Mouse (Mus musculus): ENCODE data around the gene Stra6.

Gene Stra6

DNA sequence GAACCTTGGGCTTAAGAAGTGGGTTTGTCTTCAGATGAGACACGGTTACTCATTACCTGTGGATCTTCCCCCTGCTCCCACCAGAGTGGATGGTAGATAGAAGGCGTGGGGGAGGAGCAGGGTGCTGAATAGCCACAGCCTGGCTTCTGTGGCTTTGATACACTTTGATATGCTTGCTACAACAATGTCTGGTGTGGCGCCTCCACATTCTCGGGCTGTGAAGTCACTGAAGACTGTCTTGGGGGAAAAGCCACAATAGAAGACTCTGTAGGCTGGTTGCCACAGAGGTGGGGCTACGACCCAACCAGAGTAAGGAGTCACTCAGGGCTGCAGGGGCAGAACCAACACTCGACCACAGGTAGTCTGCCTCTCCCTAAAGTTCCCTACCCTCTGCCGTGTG lies 68.1 kb downstream of the Stra6 start:
- no peak for DNase-seq (ENCODE audit: extremely low spot score, low spot score)

DNA sequence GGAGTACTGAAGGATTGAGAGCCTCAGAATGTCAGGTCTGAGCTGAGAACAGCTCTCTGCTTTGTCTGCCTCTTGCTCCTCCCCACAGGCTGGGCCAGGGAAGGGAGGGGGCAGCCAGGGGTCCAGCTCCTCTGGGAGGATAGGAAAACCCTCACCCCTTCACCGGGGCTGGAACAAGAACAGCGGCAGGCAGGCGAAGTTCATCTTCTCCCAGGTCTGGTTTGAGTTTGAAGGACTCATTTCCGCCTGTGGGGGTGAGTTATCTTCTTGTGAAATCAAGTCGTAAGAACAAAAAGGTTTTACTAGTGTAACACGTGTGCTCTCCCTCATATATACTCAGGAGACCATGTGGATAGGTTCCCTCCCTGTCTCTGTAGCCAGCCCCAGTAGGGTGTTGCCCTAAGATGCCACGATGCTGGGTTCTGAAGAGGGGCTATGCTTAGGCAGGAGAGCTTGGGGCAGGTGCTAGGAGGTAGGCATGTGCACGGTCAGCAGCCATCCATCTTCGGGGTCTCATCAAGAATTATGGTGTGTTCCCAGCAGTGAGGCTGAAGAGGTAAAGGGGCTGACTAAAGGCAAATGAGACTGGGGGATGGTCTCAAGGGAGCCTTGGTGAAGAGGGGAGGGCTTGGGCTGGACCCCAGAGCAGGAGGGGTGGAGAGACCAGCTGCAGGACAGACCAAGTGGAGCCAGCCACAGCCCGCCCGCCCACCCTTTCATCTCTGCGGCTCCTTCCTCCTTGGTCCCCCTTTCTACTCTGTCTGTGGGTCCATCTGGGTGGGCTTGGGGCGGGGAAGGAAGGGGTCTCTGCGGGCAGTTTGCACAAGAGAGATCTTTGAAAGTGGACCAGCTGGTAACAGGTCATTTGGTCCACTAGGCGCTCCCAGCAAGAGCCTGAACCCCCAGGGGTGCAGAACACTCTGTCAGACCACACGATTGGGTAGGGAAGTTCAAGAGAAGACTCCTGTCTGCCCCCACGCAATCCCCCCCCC lies 70.6 kb downstream of the Stra6 start:
- peak; percentile 67 for DNase-seq (ENCODE audit: extremely low spot score, low spot score)

DNA sequence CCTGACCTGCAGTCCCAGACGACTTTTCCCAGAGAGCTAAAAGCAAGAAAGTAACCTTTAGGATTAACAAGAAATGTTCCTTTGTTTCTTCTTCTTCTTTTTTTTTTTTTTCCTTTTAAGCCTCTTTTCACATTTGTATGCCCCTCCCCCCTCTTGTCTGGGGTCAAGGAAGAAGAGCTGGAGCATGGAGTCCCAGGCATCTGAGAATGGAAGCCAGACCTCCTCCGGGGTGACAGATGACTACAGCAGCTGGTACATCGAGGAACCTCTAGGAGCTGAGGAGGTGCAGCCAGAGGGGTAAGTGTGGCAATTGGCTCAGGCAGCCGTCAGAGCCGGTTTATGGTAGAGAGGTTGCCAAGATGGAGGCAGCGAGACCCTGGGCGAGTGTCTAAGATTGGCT lies 71.3 kb downstream of the Stra6 start:
- peak; percentile 49 for DNase-seq (ENCODE audit: extremely low spot score, low spot score)

DNA sequence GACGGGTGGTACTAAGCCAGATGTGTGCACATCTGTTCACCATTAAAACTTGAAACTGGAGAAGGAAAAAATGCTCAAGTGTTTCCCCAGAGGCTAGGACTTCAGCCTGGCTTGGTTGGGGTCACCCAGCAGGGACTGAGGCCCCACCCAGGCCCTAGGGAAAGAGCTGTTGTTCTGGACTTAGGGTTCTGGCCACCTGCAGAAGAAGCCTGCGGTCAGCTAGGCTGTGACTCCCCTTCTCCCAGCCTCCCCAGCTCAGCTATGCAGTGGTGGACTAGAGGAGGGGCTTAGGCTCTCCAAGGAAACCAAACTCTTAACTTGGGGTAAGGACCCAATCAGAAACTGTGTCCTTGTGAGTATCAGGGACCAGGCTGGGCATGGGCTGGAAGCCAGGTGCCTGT lies 72.3 kb downstream of the Stra6 start:
- no peak for DNase-seq (ENCODE audit: extremely low spot score, low spot score)

DNA sequence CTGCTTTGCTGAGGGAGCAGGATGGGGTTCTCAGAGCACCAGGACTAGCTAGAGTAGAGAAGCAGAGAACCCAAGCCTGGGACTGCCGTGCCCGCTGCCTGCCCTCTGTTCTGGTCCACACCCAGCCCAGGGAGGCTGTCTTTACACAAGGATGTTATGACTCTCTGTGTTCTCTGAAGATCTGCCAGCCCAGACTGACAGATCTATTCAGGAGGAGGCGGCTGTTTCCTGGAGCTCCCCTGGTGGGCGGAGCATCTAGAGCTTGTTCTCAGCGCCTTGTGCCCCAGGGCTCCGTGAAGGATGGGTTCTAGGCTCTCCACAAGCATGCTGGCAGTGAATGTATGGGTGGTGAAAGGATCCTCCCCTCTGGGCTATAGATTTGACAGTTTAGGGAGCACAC lies 76.4 kb downstream of the Stra6 start:
- no peak for DNase-seq (ENCODE audit: extremely low spot score, low spot score)

DNA sequence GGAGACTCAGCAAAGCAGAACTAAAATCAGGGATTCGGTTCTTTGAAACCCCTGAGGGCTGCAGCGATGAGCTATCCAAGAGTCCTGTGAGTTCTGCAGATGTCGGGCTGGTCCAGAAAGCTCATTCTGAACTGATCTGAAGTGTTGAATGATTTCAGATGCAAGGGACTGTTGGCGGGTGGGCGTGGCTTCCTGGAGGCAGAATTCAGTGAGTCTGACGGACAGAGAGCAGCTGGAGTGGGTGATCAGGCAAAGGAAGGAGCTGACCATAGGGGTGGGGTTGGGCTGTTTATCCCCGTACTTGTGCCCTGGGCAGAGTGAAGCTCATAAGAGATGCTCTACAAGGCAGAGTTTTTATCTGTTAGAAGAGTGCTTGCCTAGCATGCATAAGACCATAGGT lies 79.8 kb downstream of the Stra6 start:
- DNase-seq (ENCODE audit: extremely low spot score, low spot score) = no peak

DNA sequence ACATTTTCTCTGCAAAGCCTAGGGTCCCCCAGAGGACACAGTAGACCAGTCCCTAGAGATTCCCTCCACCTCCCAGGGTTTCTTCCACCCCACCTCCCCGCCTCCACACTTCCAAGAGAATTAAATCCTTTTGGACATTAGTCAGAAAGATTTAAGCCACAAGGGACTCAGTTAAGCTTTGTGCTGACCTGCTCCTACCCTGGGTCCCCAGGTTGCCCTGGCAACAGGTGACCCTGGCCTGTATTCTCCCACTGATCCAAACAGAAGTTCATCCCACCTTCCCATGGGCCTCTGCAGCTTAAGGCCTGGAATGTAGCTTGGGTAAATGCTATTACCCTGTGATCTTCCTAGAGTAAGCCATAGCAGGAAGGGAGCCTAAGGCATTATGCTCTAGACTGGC lies 81.1 kb downstream of the Stra6 start:
- no peak for DNase-seq (ENCODE audit: extremely low spot score, low spot score)

DNA sequence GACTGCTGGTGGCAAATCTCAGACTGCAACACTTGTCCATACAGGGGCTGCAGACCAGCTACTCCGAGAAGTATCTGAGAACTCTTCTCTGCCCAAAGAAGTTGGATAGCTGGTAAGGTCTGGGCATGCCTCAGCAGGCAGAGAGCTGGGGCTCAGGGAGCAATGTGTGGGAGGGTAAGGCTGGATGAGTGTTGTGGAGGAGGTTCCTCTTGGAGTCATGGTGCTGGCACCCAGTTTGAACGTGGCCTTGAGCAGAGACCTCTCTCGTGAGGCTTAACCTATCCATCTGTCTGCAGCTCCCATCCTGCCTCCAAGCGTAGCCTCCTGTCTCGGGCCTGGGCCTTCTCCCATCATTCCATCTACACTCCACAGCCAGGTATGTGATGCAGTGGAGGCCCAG lies 81.8 kb downstream of the Stra6 start:
- DNase-seq (ENCODE audit: extremely low spot score, low spot score) = no peak

DNA sequence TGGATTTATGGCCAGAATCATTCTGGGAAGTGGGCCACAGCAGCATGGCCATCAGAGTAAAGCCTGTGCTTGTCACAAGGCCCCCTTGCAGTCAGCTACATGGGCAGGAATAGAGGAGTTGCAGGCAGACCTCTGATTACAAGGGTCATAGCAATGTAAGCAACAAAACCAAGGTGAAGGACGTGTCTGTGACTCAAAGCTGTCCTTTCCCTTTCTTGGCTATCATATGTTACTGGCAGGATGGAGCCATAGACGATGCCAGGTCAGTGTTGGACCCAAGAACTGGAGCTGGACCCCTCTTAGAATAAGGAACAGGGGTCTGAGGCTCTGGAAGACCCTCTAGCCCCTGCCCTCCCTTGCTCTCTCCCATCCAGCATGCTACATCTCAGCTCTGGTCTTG lies 85.2 kb downstream of the Stra6 start:
- DNase-seq (ENCODE audit: extremely low spot score, low spot score) = no peak

DNA sequence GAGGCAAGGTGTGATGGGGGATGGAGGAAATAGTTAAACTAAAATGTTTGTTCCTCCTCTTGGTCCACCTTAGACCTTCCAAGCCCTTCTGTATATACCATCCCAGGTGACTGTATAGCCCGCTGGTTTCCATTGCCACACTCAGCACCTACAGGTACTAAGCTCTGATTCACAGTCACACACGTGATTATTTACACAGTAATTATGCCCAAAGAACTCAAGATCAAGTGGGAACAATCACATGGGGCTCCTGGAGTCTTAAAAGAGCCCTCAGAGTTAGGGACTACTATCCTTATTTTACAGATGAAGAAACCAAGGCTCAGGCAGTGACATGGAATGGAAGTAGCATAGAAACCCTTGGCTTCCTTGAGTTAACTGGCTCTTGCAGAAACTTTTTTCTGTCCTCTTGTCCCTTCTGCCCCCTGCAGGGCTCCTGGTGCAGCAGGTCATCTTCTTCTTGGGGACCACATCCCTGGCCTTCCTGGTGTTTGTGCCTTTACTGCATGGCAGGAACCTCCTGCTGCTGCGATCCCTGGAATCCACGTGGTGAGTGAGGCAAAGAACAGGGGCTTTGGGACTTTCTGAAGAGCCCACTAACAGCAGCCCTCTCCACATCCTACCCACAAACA lies 87.3 kb downstream of the Stra6 start:
- DNase-seq (ENCODE audit: extremely low spot score, low spot score) = no peak

DNA sequence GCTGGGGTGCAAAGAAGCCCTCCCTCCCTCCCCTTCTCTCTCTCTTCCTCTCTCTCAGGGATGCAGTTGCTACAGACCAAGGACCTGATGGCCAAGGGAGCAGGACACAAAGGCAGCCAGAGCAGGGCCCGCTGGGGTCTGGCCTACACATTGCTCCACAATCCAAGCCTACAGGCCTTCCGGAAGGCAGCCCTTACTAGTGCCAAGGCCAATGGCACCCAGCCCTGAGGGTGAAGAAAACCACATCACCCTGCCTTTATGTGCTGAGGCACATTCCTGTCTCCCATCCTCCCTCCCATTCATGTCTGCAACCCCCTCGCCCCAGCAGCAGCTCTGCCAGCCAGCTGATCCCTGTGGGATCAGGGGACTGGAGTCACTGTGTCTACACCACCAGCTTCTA lies 89.5 kb downstream of the Stra6 start:
- DNase-seq (ENCODE audit: extremely low spot score, low spot score) = no peak

DNA sequence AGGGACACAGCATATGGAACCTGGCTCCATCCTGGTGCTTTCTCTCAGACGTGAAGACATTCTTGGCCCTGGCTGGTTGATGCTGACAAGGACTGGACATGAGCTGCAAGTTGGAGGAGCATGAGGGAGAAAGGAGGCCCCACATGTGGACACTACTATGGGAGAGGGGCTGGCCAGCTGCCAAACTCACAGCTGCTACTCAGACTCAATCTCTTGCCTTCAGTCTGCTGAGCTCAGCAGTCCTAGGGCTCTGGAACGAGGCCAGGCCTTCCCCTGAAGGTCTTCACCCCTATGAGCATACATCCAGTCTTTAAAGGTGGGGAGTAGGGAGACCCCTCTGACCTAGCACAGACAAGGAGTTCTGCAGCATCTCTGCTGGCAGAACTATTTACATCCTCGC lies 91.8 kb downstream of the Stra6 start:
- no peak for DNase-seq (ENCODE audit: extremely low spot score, low spot score)

DNA sequence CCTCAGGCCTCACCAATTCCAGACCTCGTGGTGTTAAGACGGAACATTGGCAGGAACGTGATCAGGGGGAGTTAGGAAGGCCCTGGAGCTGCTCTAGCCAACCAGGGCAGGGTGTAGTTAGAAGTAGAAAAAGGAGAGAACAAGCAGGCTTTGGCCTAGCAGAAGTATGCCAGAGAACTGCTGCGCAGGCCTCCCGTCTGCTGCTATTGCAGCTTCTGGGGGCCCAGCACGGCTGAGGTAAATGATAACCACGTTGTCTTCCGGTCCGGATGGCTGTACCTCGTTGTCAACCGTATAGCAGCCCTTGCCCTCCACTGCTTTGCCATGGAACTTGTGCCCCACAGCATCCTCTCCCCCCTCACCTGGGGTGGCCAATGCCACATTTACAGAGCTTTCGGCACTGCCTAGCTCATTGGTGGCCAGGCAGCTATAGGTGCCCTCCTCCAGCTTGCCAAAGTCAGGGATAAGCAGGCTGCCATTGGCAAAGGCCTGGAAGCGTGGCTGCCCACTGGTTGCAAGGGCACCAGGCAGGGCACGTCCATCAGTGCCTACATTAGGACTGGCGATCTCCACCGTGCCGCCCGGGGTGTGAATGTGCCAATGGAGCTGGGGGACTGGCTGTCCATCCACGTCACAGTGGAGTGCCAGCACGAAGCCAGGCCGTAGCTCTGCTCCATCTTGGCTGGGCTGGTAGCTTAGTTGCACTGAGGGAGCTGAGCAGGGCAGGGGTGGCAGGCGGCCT lies 93.4 kb downstream of the Stra6 start:
- DNase-seq (ENCODE audit: extremely low spot score, low spot score) = no peak

DNA sequence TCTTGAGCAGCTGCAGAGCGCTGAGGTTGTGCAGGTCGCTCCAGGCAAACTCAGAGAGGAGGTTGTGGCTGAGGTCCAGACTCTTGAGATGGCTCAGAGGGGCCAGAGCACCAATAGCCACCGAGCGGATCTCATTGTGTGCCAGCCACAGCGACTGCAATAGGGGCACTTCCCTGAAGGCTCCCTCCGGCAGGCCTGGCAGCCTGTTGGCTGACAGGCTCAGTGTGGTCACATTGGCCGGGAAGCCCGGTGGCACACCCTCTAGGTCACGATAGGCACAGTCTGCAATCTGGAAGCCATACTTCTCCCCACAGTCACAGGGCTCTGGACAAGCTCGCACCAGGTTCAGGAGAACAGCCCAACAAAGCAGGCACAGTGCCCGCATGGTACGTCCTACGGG lies 94.2 kb downstream of the Stra6 start:
- DNase-seq (ENCODE audit: extremely low spot score, low spot score) = peak; percentile 16

DNA sequence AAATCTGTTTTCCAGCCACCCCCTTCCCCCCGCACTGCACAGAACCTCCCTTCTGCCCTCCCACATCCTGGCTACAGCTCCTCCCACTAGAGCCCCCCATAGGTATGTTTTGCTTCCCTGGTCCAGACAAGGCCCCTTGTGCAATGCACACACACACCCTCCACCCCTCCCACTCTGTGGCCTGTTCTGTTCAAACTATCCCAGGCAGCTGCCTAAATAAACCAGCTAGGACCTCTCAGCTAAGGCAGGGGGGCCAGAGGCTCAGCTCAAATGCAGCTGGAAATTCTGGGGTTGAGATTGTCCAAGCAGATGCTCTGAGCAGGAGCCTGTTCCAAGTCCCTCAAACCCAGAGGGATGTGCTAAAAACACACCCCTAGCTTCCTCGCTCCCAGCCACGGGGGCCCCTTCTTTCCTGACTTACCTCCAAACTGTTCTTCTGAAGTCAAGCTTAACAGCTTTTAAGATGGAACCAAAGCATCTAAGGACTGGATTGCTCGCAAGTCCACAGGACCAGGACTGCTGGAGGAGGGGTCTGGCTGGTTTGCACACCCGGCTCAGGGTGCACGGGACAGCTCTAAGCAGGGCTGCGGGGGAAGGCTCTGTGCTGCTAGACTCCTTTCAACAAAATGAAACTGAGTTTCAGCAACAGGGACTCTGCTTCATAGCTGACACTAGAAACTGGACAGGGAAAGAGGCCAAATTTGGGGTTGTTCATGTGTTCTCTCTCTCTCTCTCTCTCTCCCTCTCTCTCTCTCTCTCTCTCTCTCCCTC lies 95.1 kb downstream of the Stra6 start:
- DNase-seq (ENCODE audit: extremely low spot score, low spot score) = peak; percentile 60

DNA sequence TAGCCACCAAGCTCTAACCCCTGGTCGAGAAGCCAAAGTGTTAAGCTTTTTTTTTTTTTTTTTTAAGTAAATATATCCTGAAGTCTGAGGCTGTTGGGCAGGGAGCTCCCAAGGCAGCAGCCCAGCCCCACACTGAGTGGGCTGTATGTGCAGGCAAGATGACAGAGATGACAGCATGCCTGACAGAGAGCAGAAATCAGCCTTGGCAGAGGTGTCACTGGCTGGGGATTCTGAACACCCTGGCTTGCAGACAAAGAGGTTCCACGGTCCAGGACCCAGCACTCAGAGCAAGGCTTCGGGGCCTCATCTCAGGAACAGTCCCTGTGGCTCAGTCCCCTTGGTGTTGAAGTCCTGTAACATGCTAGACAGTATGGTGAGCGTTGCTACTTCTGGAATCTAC lies 96.3 kb downstream of the Stra6 start:
- peak; percentile 15 for DNase-seq (ENCODE audit: extremely low spot score, low spot score)

DNA sequence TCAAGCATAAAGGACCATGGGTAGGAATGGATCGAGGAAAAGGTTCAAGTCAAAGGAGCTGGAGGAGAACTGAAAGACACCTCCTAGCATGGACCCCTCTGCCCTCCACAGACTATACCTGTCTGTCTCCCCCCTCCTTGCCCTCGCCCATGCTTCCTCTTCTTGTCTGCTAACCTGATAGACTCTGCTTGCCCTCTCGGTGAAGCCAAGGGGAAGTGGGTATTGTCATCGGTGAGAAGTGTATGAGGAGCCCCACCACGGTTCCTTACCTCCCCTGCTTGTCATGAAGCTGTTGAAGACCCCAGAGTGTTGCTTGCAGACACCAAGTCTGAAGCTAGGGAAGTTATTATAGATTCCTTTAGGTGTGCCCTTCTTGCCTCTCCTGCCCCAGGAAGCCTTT lies 96.7 kb downstream of the Stra6 start:
- no peak for DNase-seq (ENCODE audit: extremely low spot score, low spot score)

DNA sequence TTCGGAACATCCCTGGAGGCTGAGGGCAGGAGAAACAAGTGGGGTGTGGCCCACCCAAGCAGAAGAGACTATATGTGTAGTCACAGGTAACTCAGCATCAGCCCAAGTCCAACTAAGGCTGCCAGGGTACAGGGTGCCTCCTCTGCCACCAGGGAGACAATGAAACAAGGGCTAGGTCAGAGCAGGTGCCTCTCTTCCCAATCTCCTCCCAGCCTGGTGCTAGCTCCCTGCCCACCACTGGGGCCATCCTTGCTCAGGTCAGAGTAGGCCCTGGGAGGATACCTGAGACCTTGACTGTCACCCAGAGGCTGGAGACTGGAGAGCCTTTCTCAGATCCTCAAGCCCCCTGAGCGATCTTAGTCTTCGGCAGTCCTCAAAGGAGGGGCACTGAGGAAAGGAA lies 98.6 kb downstream of the Stra6 start:
- no peak for DNase-seq (ENCODE audit: extremely low spot score, low spot score)

DNA sequence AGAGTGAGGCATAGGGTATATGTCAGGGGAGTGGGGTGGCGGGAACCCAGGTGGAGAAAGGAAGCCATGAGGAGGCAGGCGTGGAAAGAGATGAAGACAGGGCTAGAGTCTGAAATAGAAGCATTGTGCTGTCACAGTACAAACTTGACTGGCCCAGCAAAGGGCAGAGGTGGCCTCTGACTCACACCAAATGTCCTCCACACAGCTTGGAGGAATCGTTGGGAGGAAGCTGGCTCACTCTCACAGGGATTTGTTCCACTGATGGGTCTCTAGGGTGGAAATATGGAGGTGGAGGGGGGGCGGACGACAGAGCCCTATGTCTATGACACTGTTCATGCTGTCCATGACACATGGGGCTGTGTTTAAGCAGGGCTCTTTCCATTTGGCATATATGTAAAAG lies 99.6 kb downstream of the Stra6 start:
- no peak for DNase-seq (ENCODE audit: extremely low spot score, low spot score)

DNA sequence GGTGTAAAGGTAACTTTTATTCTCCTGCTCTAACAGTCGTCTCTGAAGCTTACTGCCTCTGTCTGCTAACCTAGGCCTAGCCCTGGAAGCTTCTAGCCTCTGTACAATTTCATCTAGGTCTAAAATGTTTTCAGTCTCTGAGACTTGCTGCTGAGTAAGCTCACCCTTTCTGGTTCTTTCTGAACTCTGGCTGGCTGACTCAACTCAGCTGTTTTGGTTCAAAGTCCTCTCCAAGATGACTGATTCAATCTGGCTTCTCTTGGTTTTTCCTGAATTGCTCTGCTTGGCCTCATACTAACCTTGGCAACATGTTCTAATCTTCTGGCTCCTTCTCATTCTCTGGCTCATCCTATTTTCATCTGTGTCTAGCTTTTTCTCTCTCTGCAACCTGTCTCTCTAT lies 102.2 kb downstream of the Stra6 start:
- DNase-seq (ENCODE audit: extremely low spot score, low spot score) = no peak

DNA sequence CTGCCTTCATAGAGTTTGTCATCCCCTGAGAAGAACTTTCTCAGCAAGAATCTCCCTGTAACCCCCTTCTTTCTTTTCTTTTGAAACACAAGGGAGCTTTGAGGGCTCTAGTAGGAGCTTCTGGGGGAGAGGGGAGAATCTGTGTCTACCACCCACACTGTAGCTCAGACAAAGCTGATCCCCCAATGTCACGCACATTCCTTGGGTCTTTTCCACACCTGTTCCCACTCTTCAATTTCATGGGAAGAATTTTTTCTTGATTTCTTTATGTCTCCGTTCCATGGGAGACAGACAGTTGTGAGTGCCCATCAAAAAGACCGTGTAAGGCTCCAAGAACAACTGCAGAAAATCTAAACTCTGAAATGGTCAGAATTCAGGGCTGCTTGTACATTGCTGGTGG lies 105.3 kb downstream of the Stra6 start:
- no peak for DNase-seq (ENCODE audit: extremely low spot score, low spot score)
